Mouse (Mus musculus) Patski (cell line): ENCODE measurements around the gene Oat. TPM values are rescaled to one million over a fixed set of nuclear protein-coding genes. Genes with fewer than 3 reads are reported as not detected.

Experiments
- ATAC-seq: fragments of 100-300 bp; one replicate; pipeline ENCODE4 v1.8.0; 2021
- CTCF ChIA-PET: fragments of 350-600 bp; sonication (Branson Sonifier 250); formaldehyde crosslinking; loops from one replicate; lab custom pipeline; 2022; ENCODE audit warnings: inconsistent platforms; lab: Charles Lee
- POLR2A ChIA-PET: fragments of 350-600 bp; sonication (Branson Sonifier 250); formaldehyde crosslinking; loops from one replicate; lab custom pipeline; 2022; ENCODE audit warnings: antibody characterized with exemption, inconsistent platforms; lab: Charles Lee
- DNase-seq: peaks from one replicate; pipeline ENCODE4 v3.0.0-alpha.2; 2011; ENCODE audit warnings: low read depth, low spot score
- H3K27me3 ChIP-seq: fragments of 371-371 bp; one replicate; pipeline ENCODE4 v1.5.1; 2021
- CTCF ChIP-seq: fragments of 100-300 bp; IDR thresholded peaks from one replicate; pipeline ENCODE4 v1.5.1; 2021
- in situ Hi-C: fragments of 300-500 bp; cut with MboI; formaldehyde crosslinking; loops from 3 replicates; pipeline ENCODE4 v1.11.1; 2018; ENCODE audit warnings: low pct_unique_long_range_greater_than_20kb, mixed read lengths
- polyA plus RNA-seq: library from polyadenylated mRNA; unstranded; gene quantifications from one replicate; pipeline ENCODE4 v1.2.3, GENCODE M21; 2021

The Oat gene
- polyA plus RNA-seq, 1 experiment from 2014 or later: 464 TPM

DNA sequence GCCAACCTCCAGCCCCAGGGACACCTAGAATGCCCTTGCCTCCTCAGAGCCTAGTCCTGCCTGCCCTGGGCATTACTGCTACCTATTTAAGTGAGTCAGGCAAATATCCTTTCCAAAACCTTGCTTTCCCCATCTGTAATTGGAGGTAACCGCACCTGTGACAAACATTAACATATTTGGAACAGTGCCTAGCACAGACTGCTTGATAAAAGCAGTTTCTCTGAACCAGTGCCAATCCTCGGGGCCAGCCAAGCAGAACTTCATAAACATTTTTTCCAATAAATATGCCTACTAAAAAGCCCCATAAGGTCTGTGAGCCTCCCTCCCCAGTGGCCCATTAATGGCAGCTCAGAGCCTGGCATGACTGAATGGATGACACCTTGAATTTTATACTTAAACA is 22.1 kb downstream of the Oat start:
- no peak for DNase-seq
- CTCF ChIA-PET: interaction anchor here (1.2 to 1.6 kb wide), 2 partner anchors 18 to 80 kb away, joined by 3 to 4 read pairs; no protein-coding TSS in a partner anchor
- no peak for TF ChIP-seq CTCF
- POLR2A ChIA-PET: interaction anchor here (0.7 kb wide), 1 partner anchor 460 kb away, joined by 3 read pairs; no protein-coding TSS in a partner anchor
- no peak for ATAC-seq
- in situ Hi-C loops: loop anchor here (25.0 kb wide), 1 partner anchor 992 kb away; the partner anchor contains the start of gene Bub3
- H3K27me3 ChIP-seq: no peaks in the 10 kb centered on the region

GRCm38 (mm10) chr7:132551351-132552126 is 24.7 kb downstream of the Oat start:
- POLR2A ChIA-PET: interaction anchor here (0.7 kb wide), 1 partner anchor 89 kb away, joined by 3 read pairs; no protein-coding TSS in a partner anchor
- peak; percentile 89 for ATAC-seq
- peak; percentile 94 for TF ChIP-seq CTCF
- H3K27me3 ChIP-seq: peaks cover 7% of the 10 kb centered on the region
- CTCF ChIA-PET: interaction anchor here (0.7 to 3.1 kb wide), 16 partner anchors 16 to 330 kb away, joined by 3 to 11 read pairs (median 4); partner anchors contain the start of gene Oat
- DNase-seq: no peak
- in situ Hi-C loops: loop anchor here (25.0 kb wide), 1 partner anchor 989 kb away; the partner anchor contains the start of gene Bub3

GRCm38 (mm10) chr7:132547126-132547525 is 29.1 kb downstream of the Oat start:
- H3K27me3 ChIP-seq: peaks cover 10% of the 10 kb centered on the region
- CTCF ChIA-PET: no interaction called here
- DNase-seq: no peak
- no peak for ATAC-seq
- POLR2A ChIA-PET: no interaction called here
- in situ Hi-C loops: loop anchor here (10.0 kb wide), 1 partner anchor 632 kb away; no protein-coding TSS in a partner anchor
- TF ChIP-seq CTCF: no peak

- TF ChIP-seq CTCF: no peak
- in situ Hi-C loops: loop anchor here (5.0 to 10.0 kb wide), 2 partner anchors 70 to 628 kb away; no protein-coding TSS in a partner anchor
- CTCF ChIA-PET: interaction anchor here (1.8 kb wide), 1 partner anchor 66 kb away, joined by 3 read pairs; no protein-coding TSS in a partner anchor
- ATAC-seq: no peak
- POLR2A ChIA-PET: no interaction called here
- no peak for DNase-seq
- peaks cover 4% of the 10 kb centered on the region for H3K27me3 ChIP-seq
Observed at GRCm38 (mm10) chr7:132542427-132542826, 33.8 kb downstream of the Oat start.

- DNase-seq: no peak
- peaks cover 4% of the 10 kb centered on the region for H3K27me3 ChIP-seq
- CTCF ChIA-PET: interaction anchor here (1.8 kb wide), 1 partner anchor 65 kb away, joined by 3 read pairs; no protein-coding TSS in a partner anchor
- in situ Hi-C loops: loop anchor here (5.0 to 10.0 kb wide), 2 partner anchors 69 to 627 kb away; no protein-coding TSS in a partner anchor
- no peak for ATAC-seq
- TF ChIP-seq CTCF: no peak
- POLR2A ChIA-PET: no interaction called here
Observed at GRCm38 (mm10) chr7:132541566-132541965, 34.6 kb downstream of the Oat start.

DNA sequence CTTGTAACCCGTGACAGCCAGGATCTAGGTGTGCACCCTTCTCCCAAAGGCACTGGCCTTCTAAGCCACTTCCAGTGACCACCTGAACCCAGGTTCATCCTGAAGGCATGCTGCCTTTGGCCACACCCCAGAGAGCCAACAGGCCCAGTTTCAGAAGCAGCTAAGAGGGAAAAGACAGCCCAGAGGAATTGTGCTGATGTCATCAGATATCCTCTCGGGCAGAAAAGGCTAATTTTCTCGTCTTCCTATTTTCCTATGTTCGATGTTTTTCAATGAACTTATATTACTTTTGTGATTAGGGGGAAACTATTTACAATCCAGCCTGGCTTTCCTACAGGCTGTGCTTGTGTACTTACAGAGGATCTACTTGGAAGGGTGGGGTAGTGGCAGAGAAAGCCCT is 35.6 kb downstream of the Oat start:
- ATAC-seq: no peak
- CTCF ChIA-PET: interaction anchor here (1.7 to 1.8 kb wide), 2 partner anchors 8 to 64 kb away, joined by 3 to 5 read pairs; no protein-coding TSS in a partner anchor
- H3K27me3 ChIP-seq: no peaks in the 10 kb centered on the region
- POLR2A ChIA-PET: no interaction called here
- TF ChIP-seq CTCF: no peak
- in situ Hi-C loops: loop anchor here (5.0 to 10.0 kb wide), 2 partner anchors 68 to 626 kb away; no protein-coding TSS in a partner anchor
- DNase-seq: no peak

DNA sequence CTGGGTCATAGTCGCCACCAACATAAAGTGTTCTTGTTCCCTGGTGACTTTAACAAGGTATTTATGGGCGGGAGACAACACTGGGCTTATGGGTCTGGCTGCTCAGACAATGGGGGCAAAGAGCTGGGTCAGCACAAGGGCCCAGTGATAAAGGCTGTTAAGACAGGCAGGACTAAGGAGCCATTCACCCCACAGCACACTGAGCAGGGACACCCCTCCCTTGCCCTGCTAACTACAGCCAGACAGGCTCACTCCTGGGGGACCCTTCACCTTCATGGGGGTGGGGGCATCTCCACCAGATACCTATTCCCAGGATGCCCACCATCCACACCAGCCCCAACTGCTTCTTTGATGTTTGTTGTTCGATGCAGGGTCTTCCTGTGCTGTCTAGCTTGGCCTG is 47.0 kb downstream of the Oat start:
- DNase-seq: no peak
- TF ChIP-seq CTCF: no peak
- peaks cover 3% of the 10 kb centered on the region for H3K27me3 ChIP-seq
- ChIA-PET POLR2A (no interaction called here), CTCF (interaction anchor here (1.5 kb wide), 1 partner anchor 10 kb away, joined by 5 read pairs; no protein-coding TSS in a partner anchor)
- no peak for ATAC-seq
- in situ Hi-C loops: no loop called here

DNA sequence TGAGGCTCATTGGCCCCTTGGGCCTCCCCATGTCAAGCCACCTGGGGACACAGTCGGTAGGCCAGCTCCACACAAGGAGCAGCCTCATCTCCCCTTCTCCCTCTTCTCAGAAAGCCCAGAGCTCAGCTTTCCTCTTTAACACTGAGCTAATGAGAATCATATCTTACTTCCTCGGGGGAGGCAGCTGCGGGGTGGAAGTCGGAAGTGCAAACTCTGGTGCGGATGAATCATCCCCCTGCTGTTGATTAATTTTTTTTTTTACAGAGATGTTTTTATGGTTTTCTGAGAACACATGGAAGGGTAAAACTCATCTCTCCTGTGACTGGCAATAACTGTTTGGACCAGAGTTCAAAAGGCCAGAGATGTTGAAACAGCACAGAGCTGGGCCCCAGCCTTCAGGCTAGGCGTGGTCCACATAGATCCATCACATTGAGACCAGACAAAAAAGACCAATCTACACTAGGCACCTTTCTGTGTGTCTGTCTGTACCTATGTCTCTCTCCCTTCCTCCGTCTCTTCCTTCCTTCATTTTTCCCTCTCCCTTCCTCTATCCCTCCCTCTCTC is 62.7 kb downstream of the Oat start:
- POLR2A ChIA-PET: no interaction called here
- in situ Hi-C loops: no loop called here
- no peaks in the 10 kb centered on the region for H3K27me3 ChIP-seq
- CTCF ChIA-PET: no interaction called here
- ATAC-seq (no peak), DNase-seq (no peak)
- no peak for TF ChIP-seq CTCF

GRCm38 (mm10) chr7:132509110-132509509 is 67.1 kb downstream of the Oat start:
- in situ Hi-C loops: no loop called here
- no peak for DNase-seq

More at GRCm38 (mm10) chr7:132509110-132509509, 67.1 kb downstream of the Oat start:
- TF ChIP-seq CTCF: no peak
- H3K27me3 ChIP-seq: no peaks in the 10 kb centered on the region
- CTCF ChIA-PET: interaction anchor here (0.7 kb wide), 1 partner anchor 27 kb away, joined by 3 read pairs; no protein-coding TSS in a partner anchor
- no peak for ATAC-seq
- POLR2A ChIA-PET: interaction anchor here (0.7 kb wide), 1 partner anchor 289 kb away, joined by 3 read pairs; no protein-coding TSS in a partner anchor

Other genes with a start within 250 kb of the Oat start
- 0.26 TPM for gene Nkx1-2, start 23.2 kb upstream of the Oat start, polyA plus RNA-seq
- 23.6 TPM for gene Lhpp, start 34.2 kb upstream of the Oat start, polyA plus RNA-seq
- gene Fam53b, start 237.5 kb upstream of the Oat start, polyA plus RNA-seq: 36.3 TPM